Mouse (Mus musculus): Measurements from ENCODE around the gene Nt5c1a. TPM values are rescaled to one million over a fixed set of nuclear protein-coding genes. Genes with fewer than 3 reads are reported as not detected.

Nt5c1a gene
- total and polyA plus RNA-seq, 2 experiments = not detected

DNA sequence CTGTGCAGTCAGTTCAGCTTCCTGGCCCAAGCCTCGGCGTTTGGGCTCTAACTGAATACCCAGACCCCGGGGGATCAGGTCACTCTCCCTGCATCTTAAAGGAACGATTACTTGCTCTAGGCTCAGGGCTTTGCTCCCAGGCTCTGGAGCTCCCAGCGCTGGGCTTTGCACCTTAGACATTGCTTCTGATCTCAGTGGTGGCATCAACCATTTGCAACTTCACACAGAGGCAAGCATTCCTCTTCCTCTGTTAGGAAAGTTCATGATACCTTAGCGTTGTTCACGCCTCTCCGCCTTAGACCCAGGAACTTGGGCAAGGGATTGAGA, 753 bp downstream of the Nt5c1a start:
- H3K4me3 ChIP-seq (ENCODE audit: insufficient read depth, low read depth, low read length) = no peak overlapping the region
- DNase-seq (ENCODE audit: extremely low read depth, low read depth, low spot score) = no peak
- H3K27ac ChIP-seq (replicated peaks; ENCODE audit: insufficient read depth, low read depth, low read length) = no peak overlapping the region
- no peak overlapping the region for H3K9ac ChIP-seq (ENCODE audit: low read depth, low read length)
- H3K4me1 ChIP-seq (ENCODE audit: control insufficient read depth, insufficient read depth, low read length) = no peaks in the 10 kb centered on the region
- 28% methylated on average over 8 of the region's 8 CpGs for WGBS
- no peaks in the 10 kb centered on the region for H3K79me2 ChIP-seq (ENCODE audit: control insufficient read depth, insufficient read depth, low read length)
- peaks cover 19% of the 10 kb centered on the region; the same call in 1 of the 2 replicates for H3K27me3 ChIP-seq (ENCODE audit: control insufficient read depth, insufficient read depth, low read length)
- no peaks in the 10 kb centered on the region for H3K36me3 ChIP-seq (ENCODE audit: control insufficient read depth, insufficient read depth, low read length)
- no peak for TF ChIP-seq POLR2A (IDR thresholded peaks at IDR 0.05; ENCODE audit: extremely low read depth, insufficient read depth, low read length)
- TF ChIP-seq CTCF (IDR thresholded peaks at IDR 0.05; ENCODE audit: low read depth, low read length) = no peak

- Histone ChIP-seq H3K27ac (replicated peaks; ENCODE audit: insufficient read depth, low read depth, low read length) (no peak overlapping the region), H3K79me2 (ENCODE audit: control insufficient read depth, insufficient read depth, low read length) (no peaks in the 10 kb centered on the region), H3K4me1 (ENCODE audit: control insufficient read depth, insufficient read depth, low read length) (no peaks in the 10 kb centered on the region), H3K9ac (ENCODE audit: low read depth, low read length) (no peak overlapping the region), H3K27me3 (ENCODE audit: control insufficient read depth, insufficient read depth, low read length) (no peaks in the 10 kb centered on the region), H3K4me3 (ENCODE audit: insufficient read depth, low read depth, low read length) (no peak overlapping the region), H3K36me3 (ENCODE audit: control insufficient read depth, insufficient read depth, low read length) (no peaks in the 10 kb centered on the region)
- no peak for TF ChIP-seq CTCF (IDR thresholded peaks at IDR 0.05; ENCODE audit: low read depth, low read length)
- no peak for TF ChIP-seq POLR2A (IDR thresholded peaks at IDR 0.05; ENCODE audit: extremely low read depth, insufficient read depth, low read length)
- 53% methylated on average over 5 of the region's 5 CpGs for WGBS
- DNase-seq (ENCODE audit: extremely low read depth, low read depth, low spot score) = no peak
These were observed 6.0 kb downstream of the Nt5c1a start for GRCm38 (mm10) chr4:123207337-123207736.

DNA sequence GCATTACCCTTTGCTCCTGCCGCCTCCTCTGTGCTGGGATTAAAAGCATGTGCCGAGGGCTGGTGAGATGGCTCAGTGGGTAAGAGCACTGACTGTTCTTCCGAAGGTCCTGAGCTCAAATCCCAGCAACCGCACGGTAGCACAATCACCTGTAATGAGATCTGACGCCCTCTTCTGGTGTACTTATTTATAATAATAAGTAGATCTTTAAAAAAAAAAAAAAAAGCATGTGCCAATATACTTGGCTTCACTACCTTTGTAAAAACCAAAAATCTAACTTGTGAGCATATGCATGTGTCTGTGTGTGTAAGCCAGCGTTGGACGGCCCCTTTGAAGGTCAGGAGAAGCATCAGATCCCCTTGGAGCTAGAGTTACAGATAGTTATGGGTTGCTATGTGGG, 9.7 kb downstream of the Nt5c1a start:
- Histone ChIP-seq H3K36me3 (ENCODE audit: control insufficient read depth, insufficient read depth, low read length) (no peaks in the 10 kb centered on the region), H3K4me3 (ENCODE audit: insufficient read depth, low read depth, low read length) (no peak overlapping the region), H3K4me1 (ENCODE audit: control insufficient read depth, insufficient read depth, low read length) (no peaks in the 10 kb centered on the region), H3K79me2 (ENCODE audit: control insufficient read depth, insufficient read depth, low read length) (no peaks in the 10 kb centered on the region), H3K9ac (ENCODE audit: low read depth, low read length) (no peak overlapping the region), H3K27ac (replicated peaks; ENCODE audit: insufficient read depth, low read depth, low read length) (no peak overlapping the region), H3K27me3 (ENCODE audit: control insufficient read depth, insufficient read depth, low read length) (no peaks in the 10 kb centered on the region)
- no peak for DNase-seq (ENCODE audit: extremely low read depth, low read depth, low spot score)
- 59% methylated on average over 8 of the region's 8 CpGs for WGBS
- TF ChIP-seq CTCF (IDR thresholded peaks at IDR 0.05; ENCODE audit: low read depth, low read length) (no peak), POLR2A (IDR thresholded peaks at IDR 0.05; ENCODE audit: extremely low read depth, insufficient read depth, low read length) (no peak)

DNA sequence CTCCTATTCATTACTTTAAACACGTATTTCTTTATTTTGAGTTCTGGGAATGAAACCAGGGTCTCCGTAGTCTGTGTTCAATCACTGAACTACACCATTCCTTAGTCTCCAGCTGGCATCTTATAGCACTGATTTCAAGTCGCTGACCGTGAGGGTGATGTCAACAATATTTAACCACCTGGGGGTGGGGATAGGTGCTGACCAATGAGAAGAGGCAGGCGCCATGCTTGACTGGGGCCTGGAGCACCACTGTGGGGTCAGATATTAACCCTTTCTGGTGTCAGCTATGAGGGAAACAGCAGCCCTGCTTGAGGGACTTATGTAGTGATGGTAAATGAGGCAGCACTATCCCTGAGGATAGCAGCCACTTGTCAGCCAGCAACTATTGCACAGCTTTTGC, 10.1 kb downstream of the Nt5c1a start:
- Histone ChIP-seq H3K79me2 (ENCODE audit: control insufficient read depth, insufficient read depth, low read length) (no peaks in the 10 kb centered on the region), H3K36me3 (ENCODE audit: control insufficient read depth, insufficient read depth, low read length) (no peaks in the 10 kb centered on the region), H3K27me3 (ENCODE audit: control insufficient read depth, insufficient read depth, low read length) (no peaks in the 10 kb centered on the region), H3K9ac (ENCODE audit: low read depth, low read length) (no peak overlapping the region), H3K4me3 (ENCODE audit: insufficient read depth, low read depth, low read length) (no peak overlapping the region), H3K27ac (replicated peaks; ENCODE audit: insufficient read depth, low read depth, low read length) (no peak overlapping the region), H3K4me1 (ENCODE audit: control insufficient read depth, insufficient read depth, low read length) (no peaks in the 10 kb centered on the region)
- no peak for TF ChIP-seq CTCF (IDR thresholded peaks at IDR 0.05; ENCODE audit: low read depth, low read length)
- TF ChIP-seq POLR2A (IDR thresholded peaks at IDR 0.05; ENCODE audit: extremely low read depth, insufficient read depth, low read length) = no peak
- no peak for DNase-seq (ENCODE audit: extremely low read depth, low read depth, low spot score)
- WGBS = 44% methylated on average over 5 of the region's 5 CpGs

- no peaks in the 10 kb centered on the region for H3K79me2 ChIP-seq (ENCODE audit: control insufficient read depth, insufficient read depth, low read length)
- no peak overlapping the region for H3K27ac ChIP-seq (replicated peaks; ENCODE audit: insufficient read depth, low read depth, low read length)
- WGBS = 68% methylated on average over 2 of the region's 2 CpGs
- no peaks in the 10 kb centered on the region for H3K4me1 ChIP-seq (ENCODE audit: control insufficient read depth, insufficient read depth, low read length)
- TF ChIP-seq POLR2A (IDR thresholded peaks at IDR 0.05; ENCODE audit: extremely low read depth, insufficient read depth, low read length) = no peak
- no peak for TF ChIP-seq CTCF (IDR thresholded peaks at IDR 0.05; ENCODE audit: low read depth, low read length)
- H3K9ac ChIP-seq (ENCODE audit: low read depth, low read length) = no peak overlapping the region
- H3K27me3 ChIP-seq (ENCODE audit: control insufficient read depth, insufficient read depth, low read length) = no peaks in the 10 kb centered on the region
- no peak for DNase-seq (ENCODE audit: extremely low read depth, low read depth, low spot score)
- H3K4me3 ChIP-seq (ENCODE audit: insufficient read depth, low read depth, low read length) = no peak overlapping the region
- no peaks in the 10 kb centered on the region for H3K36me3 ChIP-seq (ENCODE audit: control insufficient read depth, insufficient read depth, low read length)
These were observed 11.0 kb downstream of the Nt5c1a start for GRCm38 (mm10) chr4:123212330-123212729.

DNA sequence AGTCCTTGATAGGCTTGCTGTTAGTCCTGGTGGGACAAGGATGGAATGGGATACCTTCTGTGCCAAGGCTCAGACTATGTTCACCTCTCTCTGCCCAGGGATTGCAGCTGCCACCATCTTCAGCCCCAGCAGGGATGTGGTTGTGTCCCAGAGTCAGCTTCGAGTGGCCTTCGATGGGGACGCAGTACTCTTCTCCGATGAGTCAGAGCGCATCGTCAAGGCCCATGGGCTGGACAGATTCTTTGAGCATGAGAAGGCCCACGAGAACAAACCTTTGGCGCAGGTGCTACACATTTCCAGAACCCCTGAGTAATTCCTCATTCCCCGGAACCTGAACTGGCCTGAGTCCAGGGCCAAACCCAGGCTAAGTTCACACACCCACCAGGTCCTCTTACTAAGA, 12.7 kb downstream of the Nt5c1a start:
- Histone ChIP-seq H3K27me3 (ENCODE audit: control insufficient read depth, insufficient read depth, low read length) (no peaks in the 10 kb centered on the region), H3K27ac (replicated peaks; ENCODE audit: insufficient read depth, low read depth, low read length) (no peak overlapping the region), H3K79me2 (ENCODE audit: control insufficient read depth, insufficient read depth, low read length) (no peaks in the 10 kb centered on the region), H3K4me1 (ENCODE audit: control insufficient read depth, insufficient read depth, low read length) (no peaks in the 10 kb centered on the region), H3K4me3 (ENCODE audit: insufficient read depth, low read depth, low read length) (no peak overlapping the region), H3K9ac (ENCODE audit: low read depth, low read length) (no peak overlapping the region), H3K36me3 (ENCODE audit: control insufficient read depth, insufficient read depth, low read length) (no peaks in the 10 kb centered on the region)
- no peak for DNase-seq (ENCODE audit: extremely low read depth, low read depth, low spot score)
- TF ChIP-seq CTCF (IDR thresholded peaks at IDR 0.05; ENCODE audit: low read depth, low read length) (no peak), POLR2A (IDR thresholded peaks at IDR 0.05; ENCODE audit: extremely low read depth, insufficient read depth, low read length) (no peak)
- WGBS = 93% methylated on average over 9 of the region's 9 CpGs

All from liver, adult 2 months (tissue).